Mouse (Mus musculus): Measurements from ENCODE around the gene Hspa12b. TPM values are rescaled to one million over a fixed set of nuclear protein-coding genes. Genes with fewer than 3 reads are reported as not detected.
"Not testable (repeated sequence)": the region's sequence is repeated elsewhere in the genome, so short reads cannot be mapped to it uniquely, and the experiment has no call there.

Gene Hspa12b
- polyA plus RNA-seq, 1 experiment from 2014 or later = 10.0 TPM

DNA sequence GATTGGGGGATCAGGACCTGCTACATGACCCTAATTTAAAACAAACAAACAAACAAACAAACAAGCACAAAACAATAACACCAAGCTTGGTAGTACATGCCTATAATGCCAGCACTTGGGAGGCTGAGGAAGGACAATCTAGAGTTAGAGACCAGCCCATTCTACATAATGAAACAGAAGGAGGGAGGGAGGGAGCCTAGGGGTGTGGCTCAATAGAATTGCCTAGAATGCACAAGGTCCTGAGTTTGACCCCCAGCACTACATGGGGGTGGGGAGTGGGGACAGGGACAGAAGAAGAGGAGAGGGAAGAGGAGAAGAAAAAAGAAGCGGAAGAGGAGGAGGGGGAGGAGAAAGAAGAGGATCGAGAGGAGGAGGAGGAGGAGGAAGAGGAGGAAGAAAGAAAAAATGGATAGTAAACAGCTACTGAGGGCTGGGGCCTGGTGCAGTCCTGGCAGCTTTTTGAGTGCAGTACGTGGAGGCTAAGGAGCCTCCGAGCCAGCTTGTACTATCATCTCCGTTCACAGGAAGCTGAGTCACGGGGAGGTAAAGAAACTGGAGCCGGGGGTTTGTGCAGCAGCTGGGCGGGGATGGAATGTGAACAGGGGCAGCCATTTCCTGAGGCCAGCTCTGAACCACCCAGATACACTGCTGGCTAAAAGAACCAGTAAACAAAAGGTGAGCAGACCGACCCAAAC, 30.8 kb upstream of the Hspa12b start:
- Histone ChIP-seq H3K9ac (ENCODE audit: low read depth, low read length) (no peak overlapping the region; the same call in 1 of the 2 replicates), H3K36me3 (ENCODE audit: control insufficient read depth, insufficient read depth, low read length) (no peaks in the 10 kb centered on the region), H3K27me3 (ENCODE audit: control insufficient read depth, insufficient read depth, low read length) (no peaks in the 10 kb centered on the region), H3K4me1 (ENCODE audit: control insufficient read depth, insufficient read depth, low read length) (peaks cover 5% of the 10 kb centered on the region; the same call in 1 of the 2 replicates), H3K27ac (ENCODE audit: low read depth, low read length) (peak overlapping the region; percentile 92), H3K4me3 (ENCODE audit: low read length) (peak overlapping the region; percentile 16; the same call in 1 of the 2 replicates), H3K9me3 (ENCODE audit: control insufficient read depth, low read length) (no peaks in the 10 kb centered on the region), H3K4me2 (replicated peaks; ENCODE audit: low read depth, low read length) (peak overlapping the region; percentile 31)
- 3% methylated on average over 9 of the region's 9 CpGs for WGBS
- peak; percentile 91 for ATAC-seq (ENCODE audit: low FRiP score, low TSS enrichment)

DNA sequence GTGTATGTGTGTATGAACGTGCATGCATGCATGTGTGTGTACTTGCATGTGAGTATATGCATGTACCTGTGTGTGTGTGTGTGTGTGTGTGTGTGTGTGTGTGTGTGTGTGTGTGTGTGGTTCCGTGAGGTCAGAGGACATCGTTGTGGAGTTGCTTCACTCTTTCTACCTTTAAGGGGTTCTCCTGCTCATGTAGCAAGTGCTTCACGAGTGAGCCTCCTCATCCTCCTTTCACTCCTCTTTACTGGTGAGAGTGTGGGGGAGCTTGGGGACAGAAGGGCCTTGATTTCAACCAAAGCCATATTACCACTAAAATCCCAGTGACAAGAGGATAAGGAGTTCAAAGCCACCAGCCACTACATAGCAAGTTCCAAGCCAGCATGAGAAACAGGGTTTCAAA, 30.0 kb upstream of the Hspa12b start:
- Histone ChIP-seq H3K36me3 (ENCODE audit: control insufficient read depth, insufficient read depth, low read length) (no peaks in the 10 kb centered on the region), H3K27me3 (ENCODE audit: control insufficient read depth, insufficient read depth, low read length) (no peaks in the 10 kb centered on the region), H3K4me3 (ENCODE audit: low read length) (no peak overlapping the region), H3K9me3 (ENCODE audit: control insufficient read depth, low read length) (no peaks in the 10 kb centered on the region), H3K27ac (ENCODE audit: low read depth, low read length) (peak overlapping the region; percentile 92), H3K4me2 (replicated peaks; ENCODE audit: low read depth, low read length) (no peak overlapping the region), H3K4me1 (ENCODE audit: control insufficient read depth, insufficient read depth, low read length) (peaks cover 5% of the 10 kb centered on the region; the same call in 1 of the 2 replicates), H3K9ac (ENCODE audit: low read depth, low read length) (no peak overlapping the region)
- no peak for ATAC-seq (ENCODE audit: low FRiP score, low TSS enrichment)
- 69% methylated on average over 4 of the region's 4 CpGs for WGBS

- Histone ChIP-seq H3K27me3 (ENCODE audit: control insufficient read depth, insufficient read depth, low read length) (no peaks in the 10 kb centered on the region), H3K4me1 (ENCODE audit: control insufficient read depth, insufficient read depth, low read length) (peaks cover 2% of the 10 kb centered on the region; the same call in 1 of the 2 replicates), H3K9me3 (ENCODE audit: control insufficient read depth, low read length) (no peaks in the 10 kb centered on the region), H3K4me2 (replicated peaks; ENCODE audit: low read depth, low read length) (no peak overlapping the region), H3K27ac (ENCODE audit: low read depth, low read length) (no peak overlapping the region), H3K36me3 (ENCODE audit: control insufficient read depth, insufficient read depth, low read length) (no peaks in the 10 kb centered on the region), H3K4me3 (ENCODE audit: low read length) (no peak overlapping the region), H3K9ac (ENCODE audit: low read depth, low read length) (no peak overlapping the region)
- WGBS = 76% methylated on average over 3 of the region's 3 CpGs
- ATAC-seq (ENCODE audit: low FRiP score, low TSS enrichment) = no peak
These were observed 25.6 kb upstream of the Hspa12b start for GRCm38 (mm10) chr2:131101530-131101929.

DNA sequence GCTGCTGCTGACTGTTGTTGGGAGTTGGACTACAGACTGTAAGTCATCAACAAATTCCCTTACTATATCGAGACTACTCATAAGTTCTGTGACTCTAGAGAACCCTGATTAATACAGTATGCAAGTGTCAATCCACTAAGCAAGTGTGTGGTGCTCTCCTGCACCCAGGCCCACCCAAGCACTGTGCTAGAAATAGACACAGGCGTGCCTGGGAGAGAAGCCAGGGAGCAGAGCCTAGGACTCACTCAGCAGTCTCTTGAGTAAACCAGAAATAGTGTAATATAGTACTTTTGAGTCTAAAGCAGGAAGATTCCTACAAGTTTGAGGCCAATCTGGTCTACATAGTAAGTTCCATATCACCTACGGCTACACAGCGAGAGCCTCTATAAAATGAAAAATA, 23.1 kb upstream of the Hspa12b start:
- Histone ChIP-seq H3K9me3 (ENCODE audit: control insufficient read depth, low read length) (no peaks in the 10 kb centered on the region), H3K27me3 (ENCODE audit: control insufficient read depth, insufficient read depth, low read length) (no peaks in the 10 kb centered on the region), H3K36me3 (ENCODE audit: control insufficient read depth, insufficient read depth, low read length) (no peaks in the 10 kb centered on the region), H3K4me1 (ENCODE audit: control insufficient read depth, insufficient read depth, low read length) (no peaks in the 10 kb centered on the region), H3K27ac (ENCODE audit: low read depth, low read length) (no peak overlapping the region), H3K9ac (ENCODE audit: low read depth, low read length) (no peak overlapping the region), H3K4me3 (ENCODE audit: low read length) (no peak overlapping the region), H3K4me2 (replicated peaks; ENCODE audit: low read depth, low read length) (no peak overlapping the region)
- no peak for ATAC-seq (ENCODE audit: low FRiP score, low TSS enrichment)
- WGBS = 90% methylated on average over 4 of the region's 4 CpGs

GRCm38 (mm10) chr2:131105061-131105460, 22.0 kb upstream of the Hspa12b start:
- not testable (repeated sequence) for H3K27ac ChIP-seq (ENCODE audit: low read depth, low read length); H3K9me3 ChIP-seq (ENCODE audit: control insufficient read depth, low read length); H3K4me2 ChIP-seq (replicated peaks; ENCODE audit: low read depth, low read length); H3K27me3 ChIP-seq (ENCODE audit: control insufficient read depth, insufficient read depth, low read length); H3K36me3 ChIP-seq (ENCODE audit: control insufficient read depth, insufficient read depth, low read length); H3K4me1 ChIP-seq (ENCODE audit: control insufficient read depth, insufficient read depth, low read length); H3K4me3 ChIP-seq (ENCODE audit: low read length); H3K9ac ChIP-seq (ENCODE audit: low read depth, low read length)
- peak; percentile 46; the same call in 1 of the 2 replicates for ATAC-seq (ENCODE audit: low FRiP score, low TSS enrichment)
- 53% methylated on average over 4 of the region's 4 CpGs for WGBS

DNA sequence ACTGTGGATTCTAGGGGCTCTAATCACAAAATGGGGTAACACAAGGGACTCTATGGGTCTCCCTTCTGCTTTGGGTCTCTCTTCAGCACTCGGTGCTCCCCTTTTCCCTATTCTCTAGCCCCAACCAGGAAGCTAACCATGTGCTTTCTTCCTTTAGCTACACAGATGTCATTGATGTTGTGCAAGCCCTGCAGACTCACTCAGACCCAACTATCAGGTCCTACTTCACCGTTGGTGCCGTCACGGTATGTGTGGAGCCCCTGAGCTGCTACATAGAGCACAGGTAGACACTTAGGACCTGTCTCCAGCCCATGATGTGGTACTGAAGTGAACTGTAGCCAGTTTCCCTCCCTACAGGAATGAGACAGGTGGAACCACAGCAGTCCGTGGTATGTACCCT, 21.1 kb upstream of the Hspa12b start:
- 91% methylated on average over 5 of the region's 5 CpGs for WGBS

DNA sequence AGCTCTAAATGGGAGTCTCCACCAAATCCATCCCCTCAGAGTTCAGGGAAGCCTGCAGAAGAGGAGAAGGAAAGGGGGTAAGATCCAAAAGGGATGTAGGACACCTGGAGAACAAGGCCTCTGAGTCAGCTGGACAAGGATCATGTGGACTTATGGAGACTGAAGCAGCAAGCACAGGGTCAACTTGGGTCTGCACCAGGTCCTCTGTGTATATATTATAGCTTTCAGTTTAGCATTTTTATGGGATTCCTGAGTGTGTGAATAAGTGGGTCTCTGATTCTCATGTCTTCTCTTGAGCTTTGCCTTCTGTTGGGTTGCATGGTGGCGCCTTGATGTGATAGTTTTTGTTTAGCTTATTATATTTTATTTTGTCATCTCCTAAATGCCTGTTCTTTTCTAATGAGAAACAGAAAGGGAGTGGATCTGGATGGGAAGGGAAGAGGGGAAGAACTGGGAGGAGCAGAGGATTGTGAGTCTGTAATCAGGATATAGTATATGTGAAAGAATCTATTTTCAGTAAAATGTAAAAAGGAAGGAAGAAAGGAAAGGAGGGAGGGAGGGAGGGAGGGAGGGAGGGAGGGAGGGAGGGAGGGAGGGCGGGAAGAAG, 8.0 kb upstream of the Hspa12b start:
- H3K4me1 ChIP-seq (ENCODE audit: control insufficient read depth, insufficient read depth, low read length) = 0 out of 2 replicates have a peak, but pooled peaks cover 1% of the 10 kb centered on the region
- H3K9ac ChIP-seq (ENCODE audit: low read depth, low read length) = no peak overlapping the region
- H3K4me3 ChIP-seq (ENCODE audit: low read length) = no peak overlapping the region
- H3K27ac ChIP-seq (ENCODE audit: low read depth, low read length) = no peak overlapping the region
- peak; percentile 55; the same call in 1 of the 2 replicates for ATAC-seq (ENCODE audit: low FRiP score, low TSS enrichment)
- H3K4me2 ChIP-seq (replicated peaks; ENCODE audit: low read depth, low read length) = no peak overlapping the region
- 70% methylated on average over 2 of the region's 2 CpGs for WGBS
- no peaks in the 10 kb centered on the region for H3K27me3 ChIP-seq (ENCODE audit: control insufficient read depth, insufficient read depth, low read length)
- no peaks in the 10 kb centered on the region for H3K36me3 ChIP-seq (ENCODE audit: control insufficient read depth, insufficient read depth, low read length)
- no peaks in the 10 kb centered on the region for H3K9me3 ChIP-seq (ENCODE audit: control insufficient read depth, low read length)

More for the DNA sequence above, 21.1 kb upstream of the Hspa12b start:
- H3K27ac ChIP-seq (ENCODE audit: low read depth, low read length) = no peak overlapping the region
- no peaks in the 10 kb centered on the region for H3K9me3 ChIP-seq (ENCODE audit: control insufficient read depth, low read length)
- no peak overlapping the region for H3K4me2 ChIP-seq (replicated peaks; ENCODE audit: low read depth, low read length)
- no peak overlapping the region for H3K9ac ChIP-seq (ENCODE audit: low read depth, low read length)
- no peak overlapping the region for H3K4me3 ChIP-seq (ENCODE audit: low read length)
- no peaks in the 10 kb centered on the region for H3K36me3 ChIP-seq (ENCODE audit: control insufficient read depth, insufficient read depth, low read length)
- no peaks in the 10 kb centered on the region for H3K27me3 ChIP-seq (ENCODE audit: control insufficient read depth, insufficient read depth, low read length)
- H3K4me1 ChIP-seq (ENCODE audit: control insufficient read depth, insufficient read depth, low read length) = no peaks in the 10 kb centered on the region
- no peak for ATAC-seq (ENCODE audit: low FRiP score, low TSS enrichment)

GRCm38 (mm10) chr2:131124166-131124565, 2.9 kb upstream of the Hspa12b start:
- Histone ChIP-seq H3K9ac (ENCODE audit: low read depth, low read length) (no peak overlapping the region), H3K4me1 (ENCODE audit: control insufficient read depth, insufficient read depth, low read length) (peaks cover 31% of the 10 kb centered on the region), H3K27ac (ENCODE audit: low read depth, low read length) (no peak overlapping the region), H3K4me3 (ENCODE audit: low read length) (no peak overlapping the region), H3K36me3 (ENCODE audit: control insufficient read depth, insufficient read depth, low read length) (no peaks in the 10 kb centered on the region), H3K9me3 (ENCODE audit: control insufficient read depth, low read length) (no peaks in the 10 kb centered on the region), H3K27me3 (ENCODE audit: control insufficient read depth, insufficient read depth, low read length) (no peaks in the 10 kb centered on the region), H3K4me2 (replicated peaks; ENCODE audit: low read depth, low read length) (no peak overlapping the region)
- 71% methylated on average over 3 of the region's 3 CpGs for WGBS
- ATAC-seq (ENCODE audit: low FRiP score, low TSS enrichment) = no peak
